Mouse (Mus musculus) heart, postnatal 36 days (tissue): ENCODE results near the gene Usp21. TPM values are rescaled to one million over a fixed set of nuclear protein-coding genes. Genes with fewer than 3 reads are reported as not detected.
"Not testable (repeated sequence)": the region's sequence is repeated elsewhere in the genome, so short reads cannot be mapped to it uniquely, and the experiment has no call there.

Experiments
- DNase-seq, 2 experiments: peaks; one replicate each; pipeline ENCODE4 v3.0.0; 2021 to 2022
- intact Hi-C: fragments of 180-260 bp; cut with DNase I; formaldehyde crosslinking; loops from one replicate; pipeline ENCODE4 v1.15.1; 2025
- total RNA-seq, 2 experiments: library from RNA; stranded (reverse); gene quantifications; 2 replicates each; pipeline ENCODE4 v1.2.3; 2021

The Usp21 gene
- total RNA-seq: 10 to 100 TPM; 22.1 to 22.3 TPM

DNA sequence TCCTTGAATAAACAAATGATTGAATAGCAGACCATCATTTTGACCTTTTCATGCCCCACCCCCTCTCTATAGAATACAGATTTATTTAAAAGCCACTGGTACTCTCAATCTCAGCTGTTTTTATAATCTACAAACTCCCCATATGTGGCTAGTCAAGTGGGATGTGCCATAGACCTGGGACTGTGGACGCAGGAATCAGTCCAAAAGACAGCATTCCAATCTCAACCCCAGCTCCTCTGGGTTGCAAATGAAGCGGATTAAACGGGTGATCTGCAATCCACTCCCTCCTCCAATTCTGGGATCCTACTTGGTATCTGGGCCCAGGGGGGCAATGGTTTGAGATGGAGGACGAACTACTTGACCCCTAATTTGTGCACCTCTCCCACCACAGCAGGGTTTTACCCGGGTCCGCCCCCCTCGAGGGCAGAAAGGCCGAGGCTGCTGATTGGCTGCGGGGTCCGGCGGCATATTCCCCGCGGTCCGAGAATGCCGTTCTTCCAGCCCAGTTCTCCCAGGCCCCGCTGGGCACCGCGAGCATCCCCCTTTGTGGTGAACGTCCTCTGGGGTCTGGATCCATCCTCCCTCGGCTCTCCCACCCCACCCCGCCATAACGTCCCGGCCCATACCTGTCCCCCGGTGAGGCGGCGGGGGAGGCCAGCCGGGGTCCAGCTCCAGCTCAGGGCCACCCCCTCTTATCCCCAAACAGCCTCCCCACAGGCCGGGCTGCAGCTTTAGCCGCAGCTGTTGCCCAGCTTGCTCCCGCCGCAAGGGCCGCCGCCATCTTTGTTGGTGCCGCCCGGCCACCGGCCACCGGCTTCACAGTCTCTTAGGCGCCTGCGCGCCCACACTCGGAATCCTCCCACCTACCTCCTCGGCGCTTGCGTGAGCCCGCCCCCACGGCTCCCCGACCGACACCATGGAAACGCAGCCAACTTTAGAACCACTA lies at the start of gene Usp21:
Gene Usp21, minus strand, starts transcription at position 856 of the 946 bp plus-strand sequence.
- intact Hi-C loops: loop anchor here (2.0 kb wide), 1 partner anchor 65 kb away; the partner anchor contains the start of gene Tomm40l
- DNase-seq: peak; percentile 91

DNA sequence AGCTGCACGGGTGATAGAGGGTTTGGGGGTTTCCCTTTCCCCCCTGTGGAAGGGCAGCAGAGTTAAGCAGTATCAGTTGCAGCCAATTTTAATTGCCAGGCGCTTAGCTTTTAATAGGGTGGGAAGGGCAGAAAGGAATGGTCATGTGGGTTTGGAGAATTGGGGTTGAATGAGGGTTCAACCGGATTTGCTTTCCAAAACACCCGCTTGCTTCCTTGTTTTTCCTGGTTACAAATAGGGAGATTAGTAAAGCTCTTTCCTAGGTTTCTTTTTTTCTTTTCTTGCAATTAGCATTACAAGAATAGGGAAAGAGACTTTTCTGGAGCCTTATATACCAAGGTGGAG lies 42.4 kb upstream of the Usp21 start:
- intact Hi-C loops: loop anchor here (1.0 to 5.0 kb wide), 2 partner anchors 15 to 83 kb away; partner anchors contain the start of genes Nit1 and Pfdn2
- DNase-seq: no peak

- DNase-seq: peak; percentile 23 to 48
- intact Hi-C loops: loop anchor here (1.0 to 5.0 kb wide), 3 partner anchors 16 to 82 kb away; partner anchors contain the start of genes Nit1, Pfdn2 and Usf1
These were observed 41.8 kb upstream of the Usp21 start for GRCm38 (mm10) chr1:171329433-171330215.

DNA sequence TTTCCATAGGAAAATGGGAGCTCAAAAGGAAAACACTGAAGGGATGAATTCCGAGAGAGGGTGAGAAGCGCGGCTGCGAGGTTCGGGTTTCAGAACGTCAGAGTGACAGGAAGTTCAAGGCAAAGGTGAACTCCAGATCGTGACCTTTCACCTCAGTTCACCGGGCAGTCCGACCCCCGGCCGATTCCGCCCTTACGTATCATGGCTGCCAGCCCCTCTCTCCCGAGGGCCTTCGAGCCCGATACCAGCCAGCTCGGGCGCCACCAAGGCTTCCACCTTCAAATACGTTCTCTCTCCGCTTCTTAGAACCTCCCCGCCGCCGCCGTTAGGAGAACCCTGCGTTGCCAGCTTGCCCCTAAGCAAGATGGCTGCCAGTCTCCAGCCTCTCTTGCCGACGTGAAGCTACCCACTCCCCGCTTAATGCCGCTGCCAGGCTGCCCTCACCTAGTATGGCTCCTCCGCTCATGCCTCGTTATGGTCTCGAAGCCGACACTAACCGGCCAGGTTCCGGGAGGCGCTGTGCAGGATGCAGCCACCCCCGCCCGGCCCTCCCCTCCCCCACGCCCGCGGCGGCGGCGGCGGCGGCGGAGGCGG lies 41.1 kb upstream of the Usp21 start, which contains the start of gene Dedd:
Gene Dedd, plus strand, starts transcription at position 307 of the 594 bp plus-strand sequence.
- peak; percentile 84 to 93 for DNase-seq
- intact Hi-C loops: loop anchor here (1.0 kb wide), 2 partner anchors 35 to 82 kb away; partner anchors contain the start of gene Usf1

DNA sequence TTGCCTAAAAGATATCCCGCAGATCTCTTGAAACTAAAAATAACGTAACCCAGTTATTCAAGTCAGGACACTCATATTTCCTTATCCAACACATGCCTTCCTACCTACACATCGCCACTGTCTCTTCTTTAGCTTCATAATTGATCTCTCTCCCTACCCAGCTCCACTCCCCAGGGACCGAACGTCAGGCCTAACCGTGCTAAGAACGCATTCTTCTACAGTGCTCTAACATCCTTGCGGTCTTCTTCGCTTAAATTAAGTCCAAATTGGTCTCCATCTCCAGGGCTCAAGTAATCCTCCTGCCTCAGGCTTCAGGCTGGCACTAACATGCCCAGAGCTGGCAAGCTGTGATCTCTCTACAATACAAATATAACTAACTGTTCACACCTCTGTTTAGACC lies 40.5 kb upstream of the Usp21 start:
- no peak for DNase-seq
- intact Hi-C loops: loop anchor here (1.0 kb wide), 1 partner anchor 34 kb away; no protein-coding TSS in a partner anchor

DNA sequence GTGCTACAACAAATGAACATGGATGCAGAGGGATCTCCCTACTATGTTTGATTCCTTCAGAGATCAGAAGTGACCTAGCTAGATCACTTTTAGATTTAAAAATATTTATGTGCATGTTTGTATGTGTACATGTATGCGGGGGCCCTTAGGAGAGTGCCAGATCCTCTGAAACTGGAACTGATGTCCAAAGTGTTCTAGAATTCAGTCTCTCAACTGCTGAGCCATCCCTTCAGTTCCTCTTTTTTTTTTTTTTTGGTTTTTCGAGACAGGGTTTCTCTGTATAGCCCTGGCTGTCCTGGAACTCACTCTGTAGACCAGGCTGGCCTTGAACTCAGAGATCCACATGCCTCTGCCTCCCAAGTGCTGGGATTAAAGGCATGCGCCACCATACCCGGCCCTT lies 38.8 kb upstream of the Usp21 start:
- intact Hi-C loops: not testable (repeated sequence)

GRCm38 (mm10) chr1:171325571-171325970 lies 37.8 kb upstream of the Usp21 start:
- DNase-seq: no peak
- intact Hi-C loops: no loop called here

More for the DNA sequence above, 38.8 kb upstream of the Usp21 start:
- not testable (repeated sequence) for DNase-seq

DNA sequence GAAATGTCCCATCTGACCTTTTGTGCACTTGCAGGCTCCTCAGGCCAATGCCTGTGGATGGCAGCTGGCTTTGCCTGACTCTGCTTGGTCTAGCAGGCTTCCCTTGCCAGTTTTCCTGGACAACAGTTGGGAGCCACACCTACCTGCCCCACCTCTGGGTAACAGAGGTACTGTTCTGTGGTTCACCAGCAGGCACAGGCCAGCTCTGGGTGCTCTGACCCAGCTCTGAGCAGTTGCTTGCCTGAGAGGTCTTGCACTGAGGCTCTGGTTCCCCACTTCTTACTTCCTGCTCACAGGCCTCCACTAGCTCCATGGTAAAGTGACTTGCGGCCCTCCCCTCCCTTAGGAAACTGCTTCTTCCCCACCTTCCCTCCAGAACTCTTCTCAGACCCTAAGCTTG lies 34.2 kb upstream of the Usp21 start:
- DNase-seq: no peak
- intact Hi-C loops: loop anchor here (2.0 to 5.0 kb wide), 3 partner anchors 35 to 245 kb away; no protein-coding TSS in a partner anchor

DNA sequence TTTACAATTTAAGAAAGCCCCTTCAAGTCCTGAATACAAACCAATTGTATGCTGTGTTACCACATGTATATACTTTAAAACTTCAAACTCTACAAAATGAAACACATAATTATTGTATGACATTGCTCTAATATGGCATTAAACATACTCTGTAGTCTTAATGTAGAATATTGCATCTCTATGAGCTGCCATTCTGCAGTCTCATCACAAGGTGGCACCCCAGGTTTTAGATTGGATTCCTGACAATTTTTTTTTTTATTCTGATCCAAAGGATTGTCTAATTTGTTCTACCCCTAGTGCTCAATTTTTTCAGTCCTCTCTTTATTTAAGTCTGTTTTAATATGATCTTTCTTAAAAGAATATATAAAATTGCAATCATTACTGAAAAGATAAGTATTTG lies 33.6 kb upstream of the Usp21 start:
- intact Hi-C loops: loop anchor here (5.0 kb wide), 2 partner anchors 156 to 246 kb away; no protein-coding TSS in a partner anchor

DNA sequence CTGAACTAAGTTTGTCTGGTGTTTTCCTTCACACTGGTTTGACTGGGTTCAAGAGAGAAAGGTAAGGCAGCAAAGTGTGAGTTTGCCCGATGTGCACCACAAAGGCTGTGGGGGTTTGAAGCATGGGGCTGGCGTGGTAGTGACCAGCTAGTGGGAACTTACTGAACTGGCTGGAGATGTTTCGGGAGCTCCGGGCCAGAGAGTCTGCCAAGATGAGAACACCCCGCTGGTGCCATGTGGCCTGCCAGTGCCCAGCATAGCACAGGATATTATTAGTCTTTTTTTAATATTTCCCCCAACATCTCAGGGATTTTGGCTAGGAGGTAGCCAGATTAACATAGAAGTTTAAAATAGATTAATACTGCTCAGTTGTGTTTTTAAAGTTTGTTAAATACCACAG lies 32.4 kb upstream of the Usp21 start:
- intact Hi-C loops: loop anchor here (5.0 kb wide), 2 partner anchors 157 to 247 kb away; no protein-coding TSS in a partner anchor
- no peak for DNase-seq

More for the DNA sequence above, 33.6 kb upstream of the Usp21 start:
- DNase-seq: no peak

GRCm38 (mm10) chr1:171319748-171320147 lies 32.0 kb upstream of the Usp21 start:
- DNase-seq: no peak
- intact Hi-C loops: loop anchor here (5.0 kb wide), 2 partner anchors 158 to 248 kb away; no protein-coding TSS in a partner anchor

DNA sequence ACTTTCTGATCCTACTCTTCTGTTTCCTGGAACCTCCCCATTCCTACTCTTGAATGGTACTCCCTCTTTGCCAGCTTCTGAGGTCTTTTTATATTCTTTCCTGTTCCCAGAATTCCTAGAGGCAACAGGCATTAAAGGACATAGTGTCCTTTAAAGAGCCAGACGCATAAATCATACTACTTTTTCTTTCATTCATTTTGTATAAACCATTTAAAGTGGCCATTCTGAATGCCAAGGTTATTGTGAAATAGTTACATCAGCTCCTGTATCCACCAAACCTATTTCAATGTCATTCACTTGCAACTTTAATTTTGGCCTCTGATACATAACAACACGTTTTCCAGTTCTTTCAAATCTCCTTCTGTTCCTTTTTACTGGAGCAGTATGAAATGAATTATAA lies 21.5 kb upstream of the Usp21 start:
- no peak for DNase-seq
- intact Hi-C loops: no loop called here

DNA sequence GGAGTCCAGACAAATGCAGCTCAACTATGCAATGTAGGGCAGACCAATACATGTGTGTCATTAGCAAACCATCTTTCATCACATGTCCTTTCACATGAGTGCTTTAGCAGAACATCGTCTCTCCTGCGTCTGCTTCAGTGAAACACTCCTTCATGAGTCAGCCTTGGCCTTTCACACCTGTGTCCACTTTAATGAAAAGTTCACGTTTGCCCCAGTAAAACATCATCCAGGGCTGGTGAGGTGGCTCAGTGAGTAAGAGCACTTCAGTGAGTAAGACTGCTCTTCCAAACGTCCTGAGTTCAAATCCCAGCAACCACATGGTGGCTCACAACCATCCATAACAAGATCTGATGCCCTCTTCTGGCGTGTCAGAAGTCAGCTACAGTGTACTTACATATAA lies 18.4 kb upstream of the Usp21 start:
- intact Hi-C loops, DNase-seq: not testable (repeated sequence)

GRCm38 (mm10) chr1:171298226-171298625 lies 10.4 kb upstream of the Usp21 start:
- no peak for DNase-seq
- intact Hi-C loops: no loop called here

DNA sequence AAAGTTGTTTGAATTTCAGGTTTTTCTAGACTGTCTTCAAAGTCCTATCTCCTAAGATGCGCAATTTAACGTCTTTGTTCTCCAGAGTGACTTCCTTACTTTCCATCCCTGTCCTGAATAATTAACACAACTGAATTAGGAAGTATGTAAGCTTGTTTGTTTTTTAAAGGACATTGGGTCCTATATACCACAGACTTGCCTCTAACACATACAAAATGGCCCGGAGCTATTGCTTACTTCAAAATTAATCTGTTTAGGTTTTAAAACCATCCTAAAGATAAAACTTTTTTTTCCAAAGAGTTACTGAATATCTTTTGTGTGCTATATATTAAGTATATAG lies 7.2 kb upstream of the Usp21 start:
- DNase-seq: no peak
- intact Hi-C loops: no loop called here

DNA sequence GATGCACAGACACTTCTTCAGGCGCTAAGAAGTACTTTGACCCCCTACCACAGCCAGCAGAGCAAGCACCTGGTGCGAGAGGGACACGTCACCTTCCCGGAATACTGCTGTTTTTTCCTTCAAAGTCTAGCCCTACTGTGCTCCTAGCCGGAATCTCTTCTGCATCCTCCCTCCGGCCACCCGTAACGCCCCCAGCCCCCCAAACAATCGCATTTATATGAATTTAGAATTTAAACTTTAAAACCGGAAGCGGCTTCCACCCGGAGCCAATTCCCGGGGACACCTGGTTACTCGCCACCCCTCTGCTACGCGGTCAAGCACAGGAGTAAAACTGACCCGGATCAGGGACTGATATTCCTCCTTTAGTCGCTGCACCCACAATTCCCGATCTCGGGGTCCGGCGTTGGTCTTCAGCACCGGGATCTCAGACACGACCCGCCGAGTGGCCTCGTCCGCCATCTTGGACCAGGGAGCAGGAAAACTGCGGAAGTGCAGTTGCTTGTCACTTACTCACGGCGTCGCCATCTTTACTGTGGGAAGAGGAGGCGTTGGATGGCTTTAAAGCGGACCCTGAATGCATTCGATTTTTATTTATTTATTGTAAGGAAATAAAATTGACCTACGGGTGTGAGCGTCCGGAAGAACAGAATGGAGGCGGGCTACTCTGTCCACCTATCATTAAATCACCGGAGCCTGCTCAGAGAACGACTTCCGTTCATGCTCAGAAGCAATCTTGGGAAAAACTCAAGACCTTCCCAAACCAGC lies 6.7 kb upstream of the Usp21 start, which contains the start of gene Ufc1:
Gene Ufc1, minus strand, starts transcription at position 727 of the 765 bp plus-strand sequence.
- intact Hi-C loops: loop anchor here (1.0 to 5.0 kb wide), 2 partner anchors 34 to 118 kb away; partner anchors contain the start of gene Usf1
- peak; percentile 82 to 91 for DNase-seq

DNA sequence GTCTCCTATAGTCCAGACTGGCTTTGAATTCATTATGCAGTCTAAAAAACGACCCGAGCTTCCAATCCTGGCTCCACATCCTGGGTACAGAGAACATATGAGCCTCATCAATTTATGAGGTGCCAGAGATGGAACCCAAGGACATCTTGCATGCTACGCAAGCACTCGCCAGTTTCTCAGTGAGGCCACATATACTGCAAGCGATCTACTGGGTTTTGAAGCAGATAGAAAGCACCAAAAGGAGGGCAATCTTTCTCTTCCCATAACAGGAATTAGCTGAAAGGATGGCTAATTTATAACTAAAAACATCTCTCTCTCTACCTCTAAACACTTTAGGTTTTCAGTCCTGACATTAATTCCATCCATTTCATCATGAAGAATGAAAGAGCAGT lies 6.1 kb upstream of the Usp21 start:
- DNase-seq: no peak
- intact Hi-C loops: loop anchor here (1.0 to 5.0 kb wide), 2 partner anchors 34 to 118 kb away; partner anchors contain the start of gene Usf1

GRCm38 (mm10) chr1:171293351-171293750 lies 5.6 kb upstream of the Usp21 start:
- DNase-seq: no peak
- intact Hi-C loops: loop anchor here (5.0 kb wide), 1 partner anchor 119 kb away; the partner anchor contains the start of gene Usf1

GRCm38 (mm10) chr1:171288328-171288727 lies 537 bp upstream of the Usp21 start:
- intact Hi-C loops: no loop called here
- DNase-seq: no peak
